Mouse (Mus musculus) hindbrain, embryonic 10.5 days (tissue): Measurements from ENCODE around the gene Psmd8. TPM values are rescaled to one million over a fixed set of nuclear protein-coding genes. Genes with fewer than 3 reads are reported as not detected.
A peak's percentile ranks its signal among the peaks of the same experiment; 100 is the strongest.
"Not testable (repeated sequence)": the region's sequence is repeated elsewhere in the genome, so short reads cannot be mapped to it uniquely, and the experiment has no call there.

Experiments used
- DNase-seq: peaks from one replicate; pipeline ENCODE4 v3.0.0-alpha.2; 2017; ENCODE audit warnings: low spot score
- H3K27ac ChIP-seq: fragments of 300-500 bp; sonication (generic); 2 replicates; pipeline ENCODE4 v1.5.1; 2016; ENCODE audit warnings: mild to moderate bottlenecking, moderate library complexity
- H3K27me3 ChIP-seq: fragments of 300-500 bp; sonication (generic); 2 replicates; pipeline ENCODE4 v1.6.1; 2016; ENCODE audit warnings: mild to moderate bottlenecking; ENCODE audit not compliant: poor library complexity, insufficient read depth, severe bottlenecking
- H3K36me3 ChIP-seq: fragments of 300-500 bp; sonication (generic); 2 replicates; pipeline ENCODE4 v1.6.1; 2016; ENCODE audit warnings: mild to moderate bottlenecking, moderate library complexity
- H3K4me1 ChIP-seq: fragments of 300-500 bp; sonication (generic); replicated peaks from 2 replicates; pipeline ENCODE4 v1.6.1; 2016; ENCODE audit warnings: mild to moderate bottlenecking
- H3K4me3 ChIP-seq: fragments of 300-500 bp; sonication (generic); 2 replicates; pipeline ENCODE4 v1.5.1; 2016; ENCODE audit warnings: mild to moderate bottlenecking, moderate library complexity
- H3K9me3 ChIP-seq: fragments of 300-500 bp; sonication (generic); 2 replicates; pipeline ENCODE4 v1.6.1; 2016; ENCODE audit warnings: mild to moderate bottlenecking, moderate library complexity
- WGBS: fragments of 180-500 bp; shearing (Covaris S2); methylation state at CpG from one replicate; pipeline ENCODE4 v1.1.7; 2016; 5-methylcytosine and 5-hydroxymethylcytosine counted together
- polyA plus RNA-seq: library from polyadenylated mRNA; unstranded; fragments of >200 nt; fragmentation: Nextera tagmentation; extraction: Ambion mirVana; gene quantifications from 2 replicates; pipeline ENCODE4 v1.2.1, GENCODE M21; 2016

Psmd8 gene
- polyA plus RNA-seq, 1 experiment from 2014 or later: 348 TPM

DNA sequence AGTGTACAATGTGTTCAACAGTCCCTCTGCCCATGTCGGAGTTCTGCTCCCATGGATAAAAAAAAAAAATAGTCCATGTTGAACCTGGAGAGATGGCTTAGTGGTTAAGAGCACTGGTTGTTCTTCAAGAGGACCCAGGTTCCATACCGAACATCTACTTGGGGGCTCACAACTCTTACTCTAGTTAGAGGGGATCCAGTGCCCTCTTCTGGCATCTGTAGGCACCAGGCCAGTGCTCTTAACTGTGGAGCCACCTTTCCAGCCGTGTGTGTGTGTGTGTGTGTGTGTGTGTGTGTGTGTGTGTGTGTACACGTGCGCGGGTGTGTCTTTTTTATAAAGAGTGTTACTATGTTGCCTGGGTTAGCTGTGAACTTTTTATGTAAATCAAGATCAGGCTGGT is 22.1 kb upstream of the Psmd8 start:
- no peak overlapping the region for H3K27ac ChIP-seq
- 0 out of 2 replicates have a peak, but pooled peaks cover 2% of the 10 kb centered on the region for H3K27me3 ChIP-seq
- no peaks in the 10 kb centered on the region for H3K4me1 ChIP-seq
- no peaks in the 10 kb centered on the region for H3K9me3 ChIP-seq
- no peaks in the 10 kb centered on the region for H3K36me3 ChIP-seq
- no peak for DNase-seq
- no peak overlapping the region for H3K4me3 ChIP-seq
- 86% methylated on average over 6 of the region's 6 CpGs for WGBS

DNA sequence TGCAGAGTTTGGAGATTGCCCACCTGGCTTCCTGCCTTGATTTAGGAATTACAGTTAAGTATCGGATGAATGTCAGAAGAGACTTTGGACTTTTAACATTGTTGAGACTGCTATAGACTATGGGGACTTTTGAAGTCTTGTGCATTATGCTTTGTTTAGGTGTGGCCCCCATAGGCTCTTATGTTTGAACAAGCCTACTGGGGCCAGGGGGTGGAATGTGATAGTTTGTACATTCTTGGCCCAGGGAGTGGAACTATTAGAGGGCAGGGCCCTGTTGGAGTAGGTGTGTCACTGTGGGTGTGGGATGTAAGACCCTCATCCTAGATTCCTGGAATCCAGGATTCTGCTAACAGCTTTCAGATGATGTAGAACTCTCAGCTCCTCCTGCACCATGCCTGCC is 13.7 kb upstream of the Psmd8 start:
- WGBS: 90% methylated on average over 1 of the region's 1 CpGs
- H3K36me3 ChIP-seq, DNase-seq, H3K27ac ChIP-seq, H3K4me1 ChIP-seq, H3K4me3 ChIP-seq, H3K27me3 ChIP-seq, H3K9me3 ChIP-seq: not testable (repeated sequence)

DNA sequence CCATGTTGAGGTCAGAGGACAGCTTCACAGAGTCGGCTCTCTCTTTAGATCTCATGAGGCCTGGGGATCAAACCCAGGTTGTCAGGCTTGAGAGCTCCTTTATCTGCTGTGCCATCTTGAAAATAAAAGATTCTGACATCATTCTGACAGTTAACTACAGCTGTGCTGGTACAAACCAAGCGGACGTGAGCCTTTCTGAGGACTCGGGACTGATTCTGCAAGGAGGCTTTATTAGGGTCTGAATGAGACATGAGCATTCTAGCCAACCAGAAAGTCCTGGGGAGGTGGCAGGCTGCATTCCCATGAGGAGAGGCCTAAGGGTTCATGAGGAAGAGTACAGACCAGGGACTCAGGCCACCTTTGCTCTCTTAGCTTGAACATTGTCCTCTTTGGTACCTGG is 822 bp upstream of the Psmd8 start:
- not testable (repeated sequence) for DNase-seq, H3K27me3 ChIP-seq, H3K9me3 ChIP-seq
- Histone ChIP-seq H3K4me1 (peaks cover 20% of the 10 kb centered on the region), H3K4me3 (0 out of 2 replicates have a peak overlapping the region, but pooled peaks have one; percentile 89), H3K36me3 (peaks cover 22% of the 10 kb centered on the region), H3K27ac (peak overlapping the region; percentile 93)
- WGBS: 86% methylated on average over 4 of the region's 4 CpGs

DNA sequence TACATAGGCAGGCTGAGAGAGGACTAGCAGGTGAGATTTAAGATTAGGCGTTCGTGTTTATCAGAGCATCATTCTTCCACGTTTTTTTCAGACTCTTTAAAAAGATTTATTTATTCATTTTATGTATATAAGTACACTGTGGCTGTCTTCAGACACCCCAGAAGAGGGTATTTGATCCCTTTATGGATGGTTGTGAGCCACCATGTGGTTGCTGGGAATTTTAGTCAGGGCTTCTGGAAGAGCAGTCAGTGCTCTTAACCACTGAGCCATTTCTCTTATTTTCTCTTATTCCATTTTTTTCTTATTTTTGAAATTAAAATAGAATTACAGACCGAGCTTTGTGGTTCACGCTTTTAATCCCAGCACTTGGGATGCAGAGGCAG is 344 bp upstream of the Psmd8 start:
- Histone ChIP-seq H3K27me3 (no peaks in the 10 kb centered on the region), H3K36me3 (peaks cover 26% of the 10 kb centered on the region), H3K4me1 (peaks cover 20% of the 10 kb centered on the region), H3K9me3 (no peaks in the 10 kb centered on the region), H3K4me3 (peak overlapping the region; percentile 89), H3K27ac (peak overlapping the region; percentile 93)
- no peak for DNase-seq
- 41% methylated on average over 5 of the region's 5 CpGs for WGBS

DNA sequence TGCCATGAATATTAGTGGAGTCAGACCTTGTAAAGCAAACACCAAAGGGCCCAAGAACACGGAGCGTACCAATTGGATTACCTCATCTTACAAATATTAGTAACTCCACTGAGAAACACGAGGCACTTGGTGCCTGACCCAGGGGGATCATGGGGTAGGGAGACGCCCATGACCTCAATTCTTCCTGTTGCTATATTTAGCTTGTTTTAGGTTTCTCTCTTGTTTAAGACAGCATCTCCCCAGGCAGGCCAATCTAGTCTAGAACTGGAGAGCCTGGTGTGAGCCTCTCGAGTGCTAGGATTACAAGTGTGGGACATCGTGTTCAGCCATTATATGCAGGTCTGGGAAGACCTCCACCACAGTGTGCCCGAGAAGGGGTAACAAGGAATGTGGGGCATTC is 1.2 kb downstream of the Psmd8 start:
- Histone ChIP-seq H3K27me3 (peaks cover 8% of the 10 kb centered on the region), H3K4me3 (peak overlapping the region; percentile 89), H3K9me3 (no peaks in the 10 kb centered on the region), H3K36me3 (peaks cover 42% of the 10 kb centered on the region), H3K27ac (0 out of 2 replicates have a peak overlapping the region, but pooled peaks have one; percentile 93), H3K4me1 (peaks cover 20% of the 10 kb centered on the region)
- WGBS: 62% methylated on average over 7 of the region's 7 CpGs
- DNase-seq: no peak

DNA sequence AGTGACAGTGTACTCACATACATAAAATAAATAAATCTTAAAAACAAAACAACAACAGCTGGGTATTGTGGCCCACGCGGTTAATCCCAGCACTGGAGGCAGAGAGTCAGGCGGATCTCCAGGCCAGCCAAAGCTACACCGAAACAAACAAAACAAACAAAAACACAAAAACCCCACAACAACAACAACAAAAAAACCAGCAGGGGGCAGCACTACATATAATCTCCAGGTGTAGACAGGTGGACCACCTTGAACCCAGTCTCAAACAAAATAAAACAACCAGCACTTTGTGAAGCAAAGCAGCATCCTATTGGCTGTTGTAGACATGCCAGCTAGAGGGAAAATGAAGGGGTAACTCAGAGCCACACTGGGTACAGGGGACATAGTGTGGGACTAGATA is 2.4 kb downstream of the Psmd8 start:
- no peaks in the 10 kb centered on the region for H3K9me3 ChIP-seq
- H3K27ac ChIP-seq: no peak overlapping the region
- H3K4me1 ChIP-seq: peaks cover 27% of the 10 kb centered on the region
- H3K27me3 ChIP-seq: peaks cover 20% of the 10 kb centered on the region
- no peak for DNase-seq
- peaks cover 54% of the 10 kb centered on the region for H3K36me3 ChIP-seq
- WGBS: 89% methylated on average over 4 of the region's 4 CpGs
- no peak overlapping the region; the same call in 1 of the 2 replicates for H3K4me3 ChIP-seq

DNA sequence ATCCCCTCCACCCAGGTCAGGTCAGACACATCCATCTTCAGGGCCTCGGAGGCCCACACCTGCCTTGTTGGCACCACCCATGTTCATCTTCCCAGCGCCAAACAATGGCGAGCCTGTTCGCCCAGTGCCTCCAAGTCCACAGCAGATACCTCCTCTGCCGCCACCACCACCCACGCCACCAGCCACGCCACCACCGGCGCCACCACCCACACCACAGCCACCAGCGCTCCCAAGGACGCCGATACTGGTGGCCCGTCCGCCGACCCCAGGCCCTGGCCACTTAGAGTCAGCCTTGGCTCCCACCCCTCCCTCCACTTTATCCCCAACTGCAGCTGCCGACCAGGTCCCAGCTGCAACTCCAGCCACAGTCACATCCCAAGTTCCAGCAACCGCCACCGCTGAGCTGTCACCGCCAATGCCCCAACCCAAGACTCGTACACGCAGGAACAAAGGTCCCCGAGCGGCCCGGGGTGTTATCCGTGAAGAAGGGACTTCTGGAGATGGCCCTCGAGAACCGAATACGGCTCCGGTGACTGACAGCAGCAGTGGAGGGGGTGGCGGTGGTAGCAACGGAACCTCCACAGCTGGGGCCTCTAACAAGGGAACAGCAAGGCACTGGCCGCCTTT is 8.0 kb downstream of the Psmd8 start:
- WGBS: 24% methylated on average over 32 of the region's 32 CpGs
- peak overlapping the region; percentile 94; the same call in 1 of the 2 replicates for H3K27ac ChIP-seq
- DNase-seq: peak; percentile 34
- peak overlapping the region; percentile 76 for H3K4me3 ChIP-seq
- H3K9me3 ChIP-seq: no peaks in the 10 kb centered on the region
- peaks cover 49% of the 10 kb centered on the region for H3K36me3 ChIP-seq
- peaks cover 63% of the 10 kb centered on the region for H3K4me1 ChIP-seq
- peaks cover 54% of the 10 kb centered on the region for H3K27me3 ChIP-seq

DNA sequence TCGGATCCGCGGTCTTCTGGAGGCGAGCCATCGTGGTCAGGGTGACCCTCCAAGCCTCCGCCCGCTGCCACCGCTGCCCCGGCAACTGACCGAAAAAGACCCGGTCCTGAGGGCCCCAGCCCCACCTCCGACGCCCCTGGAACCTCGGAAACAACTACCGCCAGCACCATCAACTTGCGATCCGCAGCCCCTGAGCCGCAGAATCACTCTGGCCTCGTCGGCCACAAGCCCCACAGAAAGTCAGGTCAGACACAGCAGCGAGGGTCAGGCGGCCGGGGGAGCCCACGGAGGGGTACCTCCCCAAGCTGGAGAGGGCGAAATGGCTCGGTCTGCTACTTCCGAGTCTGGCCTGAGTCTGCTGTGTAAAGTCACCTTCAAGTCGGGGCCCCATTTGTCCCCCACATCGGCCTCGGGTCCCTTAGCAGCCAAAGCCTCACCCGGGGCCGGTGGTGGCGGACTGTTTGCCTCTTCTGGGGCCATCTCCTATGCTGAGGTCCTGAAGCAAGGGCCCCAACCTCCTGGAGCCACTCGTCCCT is 8.9 kb downstream of the Psmd8 start:
- DNase-seq: peak; percentile 39
- Histone ChIP-seq H3K36me3 (peaks cover 42% of the 10 kb centered on the region), H3K4me1 (peaks cover 67% of the 10 kb centered on the region), H3K27me3 (peaks cover 60% of the 10 kb centered on the region), H3K9me3 (no peaks in the 10 kb centered on the region), H3K4me3 (peak overlapping the region; percentile 76), H3K27ac (peak overlapping the region; percentile 94)
- WGBS: 7% methylated on average over 34 of the region's 34 CpGs

DNA sequence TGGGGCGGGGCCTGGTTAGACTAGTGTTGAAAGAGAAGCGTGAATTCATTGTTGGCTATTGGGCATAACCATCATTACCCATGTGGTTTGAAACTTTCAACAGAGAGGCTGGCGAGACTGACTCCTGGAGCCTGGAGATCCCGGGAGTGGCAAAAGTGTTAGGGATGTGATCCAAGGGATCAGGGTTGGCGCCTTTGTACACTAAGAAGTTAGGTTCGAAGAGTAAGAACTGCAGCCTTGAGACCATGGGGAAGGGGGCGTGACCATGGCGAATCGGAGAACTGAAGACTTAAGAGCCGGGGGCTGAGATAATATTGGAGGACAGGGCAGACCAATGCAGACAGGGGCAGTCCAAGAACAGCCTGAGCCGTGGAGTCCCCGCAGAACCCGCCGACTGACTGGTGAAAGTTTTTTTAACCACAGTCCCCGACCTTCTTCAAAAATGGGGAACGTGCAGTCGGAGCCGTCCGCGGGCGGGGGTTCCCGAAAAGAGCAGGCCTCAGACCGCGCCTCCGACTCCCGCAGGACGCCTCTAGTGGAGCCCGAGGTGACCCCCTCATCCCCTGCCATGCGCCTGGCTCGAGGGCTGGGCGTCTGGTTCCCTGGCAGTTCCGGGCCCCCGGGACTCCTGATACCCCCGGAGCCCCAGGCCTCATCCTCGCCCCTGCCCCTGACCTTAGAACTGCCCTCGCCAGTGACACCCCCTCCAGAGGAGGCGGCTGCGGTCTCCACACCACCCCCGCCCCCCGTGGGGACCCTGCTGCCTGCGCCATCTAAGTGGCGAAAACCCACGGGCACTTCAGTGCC is 9.5 kb downstream of the Psmd8 start:
- peaks cover 63% of the 10 kb centered on the region for H3K27me3 ChIP-seq
- 1% methylated on average over 43 of the region's 43 CpGs for WGBS
- peak overlapping the region; percentile 76 for H3K4me3 ChIP-seq
- DNase-seq: peak; percentile 68
- no peaks in the 10 kb centered on the region for H3K9me3 ChIP-seq
- H3K36me3 ChIP-seq: peaks cover 40% of the 10 kb centered on the region
- H3K4me1 ChIP-seq: peaks cover 67% of the 10 kb centered on the region
- H3K27ac ChIP-seq: peak overlapping the region; percentile 94

DNA sequence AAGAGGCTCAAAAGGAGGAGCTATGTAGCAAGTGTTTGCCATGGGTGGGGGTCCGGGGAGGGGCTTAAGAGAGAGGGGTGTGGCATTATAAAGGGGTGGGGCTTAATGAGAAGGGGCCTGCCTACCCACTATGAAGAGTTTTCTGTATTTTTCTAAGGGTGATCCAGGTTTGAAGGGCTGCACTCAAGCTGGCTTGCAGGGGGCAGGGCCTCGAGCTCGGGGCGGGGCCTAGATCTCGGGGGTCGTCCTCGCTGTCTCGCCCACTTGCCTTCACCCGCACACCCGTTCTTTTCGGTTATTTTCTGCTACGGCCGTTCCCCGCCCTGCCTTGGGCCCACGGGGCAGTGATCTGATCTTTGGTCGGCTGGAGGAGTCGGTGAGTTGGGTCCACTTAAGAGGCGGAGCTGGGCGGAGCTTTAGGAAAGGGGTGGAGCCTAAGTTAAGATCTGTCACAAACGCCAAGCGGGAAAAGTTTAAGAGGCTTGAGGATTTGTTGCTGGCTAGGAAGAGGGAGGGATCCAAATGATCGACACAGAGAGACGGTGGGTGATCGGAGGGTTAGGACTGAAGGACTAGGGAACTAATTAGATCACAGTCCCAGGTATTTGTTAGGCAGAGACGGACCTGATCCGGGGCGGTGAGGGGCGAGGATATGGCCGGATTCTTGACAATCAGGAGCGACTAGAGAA is 10.3 kb downstream of the Psmd8 start, which contains the start of the genes Ggn and Spred3:
TSS of gene Ggn (plus strand) at position 145 of the 689 bp plus-strand sequence.
TSS of gene Spred3 (minus strand) at position 346 of the 689 bp plus-strand sequence.
- peaks cover 63% of the 10 kb centered on the region for H3K27me3 ChIP-seq
- under 1% methylated on average over 30 of the region's 30 CpGs for WGBS
- peak within 1 kb of the TSS; percentile 94 for H3K27ac ChIP-seq
- H3K4me1 ChIP-seq: peaks cover 67% of the 10 kb centered on the region
- H3K4me3 ChIP-seq: peak within 1 kb of the TSS; percentile 76
- DNase-seq: peak; percentile 76
- no peaks in the 10 kb centered on the region for H3K9me3 ChIP-seq
- H3K36me3 ChIP-seq: peaks cover 32% of the 10 kb centered on the region

DNA sequence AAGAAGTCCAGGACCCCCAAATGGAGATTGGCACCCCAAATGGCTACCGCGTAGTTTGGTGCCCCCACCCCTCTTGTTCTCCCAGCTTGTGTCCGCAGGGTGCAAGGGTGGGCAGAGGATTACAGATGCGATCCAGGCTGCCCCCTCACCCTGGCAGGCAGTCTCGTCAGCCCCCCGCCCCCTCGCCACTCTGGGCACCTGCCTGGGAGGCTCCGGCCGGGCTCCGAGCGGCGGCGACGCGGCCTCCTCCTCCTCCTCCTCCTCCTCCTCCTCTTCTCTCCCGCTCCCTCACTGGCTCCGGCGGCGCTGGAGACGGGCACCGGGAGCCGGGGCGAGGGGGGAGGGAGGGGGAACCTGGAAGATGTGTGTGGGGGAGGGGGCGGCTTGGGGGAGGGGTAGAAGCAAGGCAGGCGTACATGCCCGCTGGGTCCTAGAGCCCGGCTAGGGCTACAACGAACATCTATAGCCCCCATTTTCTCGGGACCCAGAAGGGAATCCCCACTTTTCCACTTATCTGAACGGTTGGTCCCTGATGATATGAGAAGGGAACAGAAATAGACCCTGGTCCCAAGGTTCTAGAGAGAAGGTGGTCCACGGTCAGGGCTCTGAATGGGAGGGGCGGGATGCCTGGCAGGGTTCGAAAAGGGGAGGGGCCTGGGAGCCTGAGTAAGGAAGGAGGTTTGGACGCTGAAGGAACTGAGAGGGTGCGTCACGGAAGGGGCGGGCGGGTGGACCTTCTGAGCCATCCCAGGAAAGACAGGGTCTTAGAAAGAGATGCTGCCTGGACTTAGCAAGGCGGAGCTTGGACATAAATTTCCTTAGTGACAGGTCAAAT is 11.1 kb downstream of the Psmd8 start:
- H3K4me1 ChIP-seq: peaks cover 67% of the 10 kb centered on the region

DNA sequence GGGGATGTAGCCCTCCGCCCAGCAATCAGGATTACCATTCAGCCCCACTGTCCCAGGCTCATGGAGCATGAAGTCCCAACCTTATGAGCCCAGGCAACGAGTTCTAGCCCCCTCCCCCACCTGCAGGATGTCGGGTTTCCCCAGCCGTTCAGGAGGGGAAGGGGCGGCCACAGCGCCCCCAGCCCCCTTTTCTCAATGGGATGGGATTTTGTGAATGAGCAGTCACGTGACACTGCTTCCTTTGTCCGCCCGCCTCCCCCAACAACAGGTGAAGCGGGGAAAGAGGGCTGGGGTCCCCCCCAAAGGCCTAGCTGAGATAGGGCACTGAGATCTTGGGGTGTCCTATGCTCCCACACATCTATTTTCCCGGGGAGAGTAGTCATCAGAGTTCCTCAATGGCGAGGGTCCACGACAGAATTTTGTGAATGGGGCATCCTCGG is 11.7 kb downstream of the Psmd8 start:
- peak; percentile 65 for DNase-seq
- Histone ChIP-seq H3K4me3 (peak overlapping the region; percentile 76), H3K27ac (peak overlapping the region; percentile 94), H3K9me3 (no peaks in the 10 kb centered on the region), H3K4me1 (peaks cover 67% of the 10 kb centered on the region), H3K36me3 (peaks cover 20% of the 10 kb centered on the region), H3K27me3 (peaks cover 51% of the 10 kb centered on the region)
- under 1% methylated on average over 14 of the region's 14 CpGs for WGBS

More for the DNA sequence above, 11.1 kb downstream of the Psmd8 start:
- Histone ChIP-seq H3K27me3 (peaks cover 57% of the 10 kb centered on the region), H3K9me3 (no peaks in the 10 kb centered on the region), H3K36me3 (peaks cover 25% of the 10 kb centered on the region), H3K27ac (peak overlapping the region; percentile 94), H3K4me3 (peak overlapping the region; percentile 76)
- WGBS: 1% methylated on average over 33 of the region's 39 CpGs
- peak; percentile 88 for DNase-seq
